Mouse (Mus musculus) kidney, postnatal 25 days (tissue): ENCODE results near the gene Slc12a4.
A peak's percentile ranks its signal among the peaks of the same experiment; 100 is the strongest.
"Not testable (repeated sequence)": the region's sequence is repeated elsewhere in the genome, so short reads cannot be mapped to it uniquely, and the experiment has no call there.

ENCODE experiments used
- DNase-seq, 2 experiments: peaks; one replicate each; pipeline ENCODE4 v3.0.0; 2021; ENCODE audit warnings: mixed read lengths in 2 of 2

Gene Slc12a4

GRCm38 (mm10) chr8:105965905-105966341 lies at the start of gene Slc12a4:
Gene Slc12a4, minus strand, starts transcription at chr8:105966097.
- DNase-seq: peak; percentile 75 to 89

- not testable (repeated sequence) for DNase-seq
These were observed 46.3 kb upstream of the Slc12a4 start for GRCm38 (mm10) chr8:106012203-106012602.

- DNase-seq: no peak
These were observed 45.7 kb upstream of the Slc12a4 start, which contains the start of gene Ddx28 for GRCm38 (mm10) chr8:106011643-106011986. Gene Ddx28, minus strand, starts transcription at chr8:106011882.

GRCm38 (mm10) chr8:106010748-106011642 lies 45.1 kb upstream of the Slc12a4 start:
- peak; percentile 96 for DNase-seq

DNA sequence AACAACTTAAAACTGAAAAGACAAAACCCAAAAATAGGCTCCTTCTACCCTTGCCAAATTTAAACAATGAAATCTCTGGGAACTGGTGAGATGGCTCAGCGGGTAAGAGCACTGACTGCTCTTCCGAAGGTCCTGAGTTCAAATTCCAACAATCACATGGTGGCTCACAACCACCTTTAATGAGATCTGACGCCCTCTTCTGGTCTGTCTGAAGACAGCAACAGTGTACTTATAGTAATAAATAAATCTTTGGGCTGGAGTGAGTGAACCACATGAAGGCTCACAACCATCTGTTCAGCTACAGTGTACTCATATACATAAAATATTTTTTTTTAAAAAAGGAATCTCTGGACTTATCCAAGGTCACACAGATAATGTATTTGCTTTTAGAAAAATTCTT lies 42.0 kb upstream of the Slc12a4 start:
- DNase-seq: not testable (repeated sequence)

DNA sequence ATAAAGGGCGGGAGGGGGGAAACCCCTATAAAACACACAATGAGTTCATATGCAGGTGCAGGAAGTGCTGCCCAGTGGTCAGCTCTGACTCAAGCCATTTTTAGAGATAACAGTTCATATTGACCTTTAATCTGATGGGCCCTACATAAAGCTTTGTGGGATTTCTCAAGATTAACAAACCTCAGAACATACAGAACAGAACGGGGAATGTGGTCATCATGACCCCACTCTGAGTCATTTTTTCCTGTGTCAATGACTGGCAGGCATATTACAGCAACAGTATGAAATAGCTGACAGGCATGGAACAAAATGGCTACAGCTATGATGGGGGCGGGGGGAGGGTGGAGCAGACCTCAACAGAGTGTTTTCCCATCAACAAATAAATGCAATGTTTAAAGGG lies 41.2 kb upstream of the Slc12a4 start:
- no peak for DNase-seq

DNA sequence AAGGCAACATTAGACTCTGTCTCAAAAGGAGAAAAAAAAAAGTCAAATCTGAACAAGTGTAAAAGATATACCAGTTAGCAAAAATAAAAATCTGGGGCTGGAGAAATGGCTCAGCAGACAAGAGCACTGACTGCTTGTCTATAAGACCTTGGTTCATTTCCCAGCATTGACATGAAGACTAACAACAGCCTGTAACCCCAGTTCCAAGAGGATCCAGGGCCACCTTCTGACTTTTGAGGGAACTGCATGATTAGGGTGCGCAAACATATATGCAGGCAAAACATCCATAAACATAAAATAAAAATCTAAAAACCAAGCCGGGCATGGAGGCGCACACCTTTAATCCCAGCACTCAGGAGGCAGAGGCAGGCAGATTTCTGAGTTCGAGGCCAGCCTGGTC lies 40.5 kb upstream of the Slc12a4 start:
- no peak for DNase-seq

- DNase-seq: no peak
These were observed 40.0 kb upstream of the Slc12a4 start, which contains the start of gene Dpep2nb for GRCm38 (mm10) chr8:106005875-106006274. Gene Dpep2nb, minus strand, starts transcription at chr8:106005975.

DNA sequence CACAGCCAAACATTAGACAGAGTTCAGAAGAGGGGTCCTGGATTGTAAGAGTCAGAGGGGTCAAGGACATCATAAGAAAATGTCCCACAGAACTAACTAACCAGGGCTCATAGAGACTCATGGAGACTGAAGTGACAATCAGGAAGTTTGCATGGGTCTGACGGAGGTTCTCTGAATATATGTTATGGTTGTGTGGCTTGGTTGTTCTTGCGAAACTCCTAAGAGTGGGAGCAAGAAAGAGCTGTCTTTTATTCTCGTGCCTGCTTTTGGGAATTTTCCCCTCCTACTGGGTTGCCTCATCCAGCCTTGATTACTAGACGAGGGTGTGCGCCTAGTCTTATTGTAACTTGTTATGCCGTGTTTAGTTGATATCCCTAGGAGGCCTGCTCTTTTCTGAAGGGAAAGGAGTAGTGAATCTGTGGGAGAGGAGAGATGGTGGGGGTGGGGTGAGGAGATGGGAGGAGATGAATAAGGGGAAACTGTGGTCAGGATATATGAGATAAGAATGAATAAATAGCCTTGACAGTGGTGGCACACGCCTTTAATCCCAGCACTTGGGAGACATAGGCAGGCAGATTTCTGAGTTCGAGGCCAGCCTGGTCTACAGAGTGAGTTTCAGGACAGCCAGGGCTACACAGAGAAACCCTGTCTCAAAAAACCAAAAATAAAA lies 38.8 kb upstream of the Slc12a4 start:
- no peak for DNase-seq

DNA sequence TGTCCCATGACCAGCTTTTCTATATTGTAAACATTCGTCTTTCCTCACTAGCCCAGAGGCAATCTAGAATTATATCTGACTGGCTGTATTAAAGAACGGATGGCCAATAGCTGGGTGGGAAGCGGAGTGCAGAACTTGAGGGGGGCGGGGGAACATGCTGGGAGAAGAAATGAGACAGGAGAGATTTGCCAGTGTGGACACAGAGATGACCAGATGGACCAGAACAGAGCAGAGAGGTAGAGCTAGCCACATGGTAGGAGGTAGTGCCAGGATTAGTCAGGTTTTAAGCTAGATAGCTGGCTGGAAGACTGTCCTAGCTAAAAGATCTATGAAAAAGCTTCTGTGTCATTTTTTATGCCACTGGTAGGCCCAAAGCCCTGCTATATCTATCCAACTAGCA lies 36.0 kb upstream of the Slc12a4 start:
- DNase-seq: no peak

- DNase-seq: peak; percentile 26 to 63
These were observed 33.1 kb upstream of the Slc12a4 start for GRCm38 (mm10) chr8:105998971-105999370.

GRCm38 (mm10) chr8:105996359-105996758 lies 30.5 kb upstream of the Slc12a4 start:
- DNase-seq: no peak

DNA sequence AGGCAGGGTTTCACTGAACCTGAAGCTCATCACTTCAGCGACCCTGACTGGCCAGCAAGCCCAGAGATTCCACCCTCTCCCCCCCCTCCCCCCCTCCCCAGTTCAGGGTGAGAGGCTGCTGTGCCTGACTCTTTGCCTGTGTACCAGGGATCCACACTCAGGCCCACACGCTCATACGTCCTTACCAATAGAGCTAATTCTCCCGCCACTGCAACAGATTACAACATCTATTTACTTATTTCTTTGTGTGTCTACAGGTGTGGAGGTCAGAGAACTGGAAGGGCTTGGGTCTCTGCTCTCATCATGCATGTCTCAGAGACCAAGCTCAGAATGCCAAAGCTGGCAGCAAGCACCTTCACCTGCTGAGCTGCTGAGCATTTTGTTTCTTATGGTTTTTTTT lies 27.3 kb upstream of the Slc12a4 start:
- no peak for DNase-seq

GRCm38 (mm10) chr8:105992499-105992898 lies 26.6 kb upstream of the Slc12a4 start:
- no peak for DNase-seq

GRCm38 (mm10) chr8:105991546-105991945 lies 25.6 kb upstream of the Slc12a4 start:
- no peak for DNase-seq

GRCm38 (mm10) chr8:105990856-105991387 lies 25.0 kb upstream of the Slc12a4 start, which contains the start of gene Dus2:
Gene Dus2, plus strand, starts transcription at chr8:105991337.
- DNase-seq: peak; percentile 84 to 88

DNA sequence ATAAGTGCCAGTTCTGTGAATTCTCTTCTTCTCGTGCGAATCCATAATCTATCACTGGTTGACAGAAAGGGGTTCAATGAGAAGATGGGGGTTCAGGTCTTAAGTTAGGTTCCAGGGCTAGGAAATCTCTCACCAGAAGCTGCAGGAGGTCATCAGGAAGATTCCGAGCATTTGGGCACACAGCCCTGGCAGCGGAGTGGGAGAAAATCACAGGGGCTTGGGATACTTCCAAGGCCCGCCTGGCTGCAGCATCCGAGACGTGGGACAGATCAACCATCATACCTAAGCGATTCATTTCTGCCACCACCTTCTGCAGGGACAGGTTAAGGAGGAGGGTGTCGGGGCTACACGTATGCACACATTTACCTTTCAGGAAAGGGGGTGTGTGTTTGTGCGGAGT lies 22.6 kb upstream of the Slc12a4 start:
- DNase-seq: no peak

GRCm38 (mm10) chr8:105983406-105983805 lies 17.5 kb upstream of the Slc12a4 start:
- DNase-seq: peak in 1 of 2 experiments; percentile 10

DNA sequence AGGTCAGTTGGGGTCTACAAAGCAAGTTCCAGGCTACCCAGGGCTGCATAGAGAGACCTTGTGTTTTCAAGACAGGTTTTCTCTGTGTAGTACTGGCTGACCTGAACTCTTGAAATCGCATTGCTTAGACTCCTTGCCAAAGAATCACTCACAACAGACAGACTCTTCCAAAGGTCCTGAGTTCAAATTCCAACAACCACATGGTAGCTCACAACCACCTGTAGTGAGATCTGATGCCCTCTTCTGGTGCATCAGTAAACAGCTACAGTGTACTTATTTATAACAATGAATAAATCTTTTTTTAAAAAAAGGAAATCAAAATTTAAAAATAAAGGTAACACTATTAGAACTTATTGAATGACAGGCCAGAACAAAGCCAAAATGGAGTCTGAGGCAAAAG lies 15.2 kb upstream of the Slc12a4 start:
- no peak for DNase-seq

- DNase-seq: peak in 1 of 2 experiments; percentile 33
These were observed 13.4 kb upstream of the Slc12a4 start, which contains the start of gene Dpep3 for GRCm38 (mm10) chr8:105979325-105979724. Gene Dpep3, minus strand, starts transcription at chr8:105979429.

GRCm38 (mm10) chr8:105975363-105975762 lies 9.5 kb upstream of the Slc12a4 start:
- no peak for DNase-seq

- no peak for DNase-seq
These were observed 5.3 kb upstream of the Slc12a4 start for GRCm38 (mm10) chr8:105971019-105971720.

GRCm38 (mm10) chr8:105969367-105969766 lies 3.5 kb upstream of the Slc12a4 start:
- no peak for DNase-seq
